Mouse (Mus musculus) spleen, postnatal 36 days (tissue): ENCODE data around the gene Gm44502.
A peak's percentile ranks its signal among the peaks of the same experiment; 100 is the strongest.

Experiments
- DNase-seq, 2 experiments: peaks; one replicate each; pipeline ENCODE4 v3.0.0; 2022; ENCODE audit warnings: low spot score in 2 of 2, mixed read lengths in 1 of 2

Gm44502 gene

DNA sequence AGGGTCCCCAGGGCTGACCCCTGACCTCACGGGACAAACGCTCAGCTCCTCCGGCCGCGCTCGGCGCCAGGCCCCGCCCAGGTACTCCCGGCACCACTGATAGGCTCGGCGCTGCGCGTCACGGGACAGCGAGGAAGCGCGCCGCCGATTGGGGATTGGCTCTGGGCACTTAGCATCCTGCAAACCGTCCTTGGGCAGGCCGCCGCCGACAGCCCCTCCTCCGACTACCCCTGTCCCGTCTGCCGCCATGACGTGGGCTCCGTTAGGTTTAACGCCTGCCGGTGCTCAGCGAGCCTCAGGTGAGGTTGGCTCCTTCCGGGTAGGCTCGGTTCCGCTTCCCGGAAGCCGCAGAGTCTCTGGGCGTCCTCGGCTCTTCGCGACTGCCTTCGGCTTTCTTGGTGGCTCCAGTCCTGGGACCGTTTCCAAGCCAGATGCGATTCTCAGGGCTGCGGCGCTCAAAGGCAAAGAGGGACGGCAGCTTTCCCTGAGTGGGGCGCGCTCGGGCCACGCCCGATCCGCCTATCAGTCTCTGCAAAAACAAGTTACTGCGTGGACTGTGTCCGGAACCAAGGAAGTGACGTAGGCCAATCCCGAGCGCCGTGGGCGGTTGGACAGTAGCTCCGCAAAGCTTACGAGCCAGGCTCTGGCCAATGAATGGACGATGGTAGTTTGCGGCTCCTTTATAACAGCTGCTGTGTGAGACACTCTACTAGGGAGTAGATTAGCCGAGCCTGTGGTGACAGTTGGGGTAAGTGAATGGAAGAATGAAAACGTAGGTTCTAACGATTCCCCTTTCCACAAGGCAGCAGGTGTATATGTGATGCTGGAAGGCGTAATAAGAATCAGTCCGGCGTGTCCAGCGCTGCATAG lies at the start of gene Gm44502, which contains the start of the genes C730034F03Rik and Chkb:
Gene Gm44502, minus strand, starts transcription at position 345 of the 870 bp plus-strand sequence.
Gene C730034F03Rik, plus strand, starts transcription at position 238 of the 870 bp plus-strand sequence.
Gene Chkb, minus strand, starts transcription at position 557 of the 870 bp plus-strand sequence.
- peak; percentile 91 to 93 for DNase-seq

DNA sequence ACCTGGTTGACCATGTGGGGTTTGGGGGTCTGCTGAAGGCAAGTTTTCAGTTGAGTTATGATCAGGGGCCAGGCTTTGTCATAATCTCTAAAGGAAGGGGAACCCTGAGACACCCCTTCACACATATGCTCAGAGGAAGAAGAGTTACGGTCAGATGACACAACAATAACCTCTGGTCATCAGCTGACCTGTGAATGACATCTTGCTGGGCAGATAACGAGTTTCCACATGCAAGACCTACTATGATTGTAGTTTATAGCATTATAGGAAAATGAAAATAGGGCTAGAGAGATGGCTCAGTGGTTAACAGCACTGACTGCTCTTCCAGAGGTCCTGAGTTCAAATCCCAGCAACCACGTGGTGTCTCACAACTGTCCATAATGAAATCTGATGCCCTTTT lies 49.1 kb upstream of the Gm44502 start:
- DNase-seq: no peak

DNA sequence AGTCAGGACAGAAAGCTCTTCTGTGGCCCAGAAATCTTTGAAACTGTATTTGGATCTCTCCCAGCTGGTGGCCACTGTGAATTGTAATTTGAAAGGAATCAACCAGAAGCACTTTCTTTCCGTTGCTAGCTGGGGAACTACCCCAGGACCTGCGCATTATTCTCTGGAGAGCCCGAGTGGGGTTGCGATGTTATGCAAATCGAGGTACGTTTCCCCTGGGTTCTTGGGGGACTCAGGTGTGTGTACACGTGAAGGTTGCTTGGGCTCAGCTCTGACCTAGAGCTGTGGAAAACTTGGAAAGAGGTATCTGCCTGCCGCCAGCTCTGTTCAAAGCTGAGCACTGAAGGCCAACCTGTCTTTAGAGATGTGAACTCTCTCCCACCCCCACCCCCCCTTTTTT lies 48.3 kb upstream of the Gm44502 start:
- no peak for DNase-seq

- DNase-seq: no peak
These were observed 47.6 kb upstream of the Gm44502 start, which contains the start of gene Arsa for GRCm38 (mm10) chr15:89477091-89477491. Gene Arsa, minus strand, starts transcription at chr15:89477425.

DNA sequence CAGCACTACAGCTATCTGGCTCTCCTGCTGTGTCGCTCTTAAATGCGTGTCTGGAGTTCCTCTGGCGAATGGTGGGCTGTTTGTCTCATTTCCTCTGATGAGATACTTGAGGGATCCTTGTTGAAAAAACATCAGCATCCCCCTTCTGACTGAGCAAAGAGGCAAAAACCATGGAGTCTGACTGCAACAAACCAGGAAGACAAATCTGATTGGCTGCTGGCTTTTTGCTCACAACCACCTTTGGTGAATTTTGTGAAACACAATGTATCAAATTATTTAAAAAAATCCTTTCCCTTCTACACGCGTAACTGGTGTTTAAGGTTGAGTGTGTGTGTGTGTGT lies 46.9 kb upstream of the Gm44502 start:
- no peak for DNase-seq

DNA sequence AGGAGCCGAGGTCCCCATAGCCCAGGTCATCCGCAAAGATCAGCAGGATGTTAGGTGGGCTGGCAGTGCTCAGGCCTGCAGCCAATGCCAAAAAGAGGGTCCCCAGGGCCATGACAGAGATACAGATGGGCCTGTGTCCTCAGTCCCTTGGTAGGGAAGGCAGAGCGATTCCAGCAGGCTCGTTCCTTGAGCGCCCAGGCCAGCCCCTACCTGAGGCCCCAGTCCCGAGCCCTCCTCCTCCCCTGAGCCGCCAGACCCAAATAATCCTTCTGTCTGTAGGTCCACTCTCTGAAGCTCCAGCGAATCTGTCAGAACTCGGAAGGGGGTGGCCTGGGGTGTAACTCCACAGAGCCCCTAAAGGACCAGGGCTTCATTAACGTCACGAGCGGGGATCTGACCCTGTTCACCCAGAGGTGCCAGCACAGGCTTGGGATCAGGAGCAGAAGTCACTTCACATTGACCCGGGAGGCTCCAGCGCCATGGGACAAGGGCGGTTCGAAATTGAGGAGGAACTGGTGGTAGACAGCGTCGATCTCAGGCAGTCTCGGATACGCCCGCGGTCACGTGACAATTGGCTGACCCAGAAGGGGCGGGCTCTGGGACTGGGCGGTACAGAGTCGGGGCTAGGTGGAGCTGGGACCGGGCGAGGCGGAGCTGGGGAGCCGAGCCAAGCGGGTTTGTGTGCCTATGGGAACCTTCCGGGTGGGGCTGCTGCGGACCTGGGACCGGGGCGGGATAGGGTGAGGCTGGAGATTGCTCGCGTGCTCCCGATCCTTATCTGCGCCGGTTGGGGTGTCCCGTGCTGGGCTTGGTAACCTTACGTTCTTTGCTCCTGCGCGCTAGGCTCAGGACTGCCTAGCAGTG lies 46.3 kb upstream of the Gm44502 start:
- peak; percentile 94 for DNase-seq

DNA sequence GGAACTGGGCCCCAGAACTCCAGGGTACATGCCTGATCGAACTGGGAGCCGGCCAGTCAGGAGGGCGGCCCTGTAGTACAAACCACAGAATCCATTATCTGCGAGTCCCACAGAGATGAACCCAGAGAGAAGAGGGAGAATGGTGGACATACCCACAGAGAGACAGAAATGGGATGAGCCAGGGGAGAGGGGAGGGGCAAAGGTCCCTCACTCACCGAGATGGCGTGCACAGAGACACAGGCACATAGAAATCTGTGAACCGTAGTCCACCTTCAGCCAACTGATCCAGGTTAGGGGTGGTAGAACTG lies 45.8 kb upstream of the Gm44502 start:
- no peak for DNase-seq

DNA sequence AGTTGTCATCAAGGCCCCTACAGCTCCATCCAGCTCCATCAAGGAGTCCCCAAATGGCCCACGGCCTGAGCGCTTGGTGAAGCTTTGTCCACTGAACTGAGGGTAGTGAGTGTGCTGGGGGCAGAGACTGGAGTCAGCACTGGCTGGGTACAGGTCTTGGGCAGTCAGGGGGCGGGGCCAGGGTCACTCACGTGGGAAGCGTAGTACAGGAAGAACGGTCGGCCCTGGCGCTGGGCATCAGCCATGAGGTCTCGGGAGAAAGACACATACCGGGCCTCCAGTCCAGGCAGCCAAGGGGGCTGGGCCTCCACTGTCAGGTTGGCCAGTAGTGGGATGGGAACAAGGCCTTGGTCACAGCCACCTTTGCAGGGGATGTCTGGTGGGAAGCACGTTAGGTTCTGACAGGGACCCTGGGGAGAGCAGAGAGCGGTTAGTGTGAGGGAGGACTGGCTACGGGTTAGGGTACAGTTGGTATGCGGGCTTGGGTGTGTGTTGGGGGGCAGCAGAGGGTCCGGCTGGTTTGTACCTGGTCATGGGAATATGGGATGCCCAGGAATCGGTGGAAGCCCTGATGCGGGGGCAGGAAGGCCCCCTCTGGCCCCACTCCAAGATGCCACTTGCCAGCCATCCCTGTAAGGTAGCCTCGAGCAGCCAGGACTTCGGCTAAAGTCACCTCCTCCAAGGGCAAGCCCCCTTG lies 45.2 kb upstream of the Gm44502 start:
- DNase-seq: no peak

DNA sequence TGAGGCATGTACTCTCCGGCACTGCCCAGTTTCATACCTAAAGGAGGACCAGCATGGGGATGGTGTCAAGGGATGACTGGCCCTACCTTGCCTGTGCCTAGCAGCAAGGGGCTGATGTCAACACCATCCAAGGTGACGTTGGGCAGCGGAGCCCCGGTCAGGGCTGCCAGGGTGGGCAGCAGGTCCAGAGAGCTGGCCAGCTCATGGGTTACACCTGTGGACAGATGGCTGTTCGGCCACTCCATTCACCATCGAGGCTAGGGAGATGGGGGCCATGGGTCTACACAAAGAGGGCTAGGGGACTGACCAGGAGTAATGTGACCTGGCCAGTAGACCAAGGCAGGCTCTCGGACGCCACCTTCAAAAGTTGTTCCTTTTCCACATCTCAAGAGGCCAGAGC lies 44.4 kb upstream of the Gm44502 start:
- no peak for DNase-seq

- no peak for DNase-seq
These were observed 43.9 kb upstream of the Gm44502 start for GRCm38 (mm10) chr15:89473370-89473769.

GRCm38 (mm10) chr15:89471476-89471875 lies 42.0 kb upstream of the Gm44502 start:
- DNase-seq: no peak

DNA sequence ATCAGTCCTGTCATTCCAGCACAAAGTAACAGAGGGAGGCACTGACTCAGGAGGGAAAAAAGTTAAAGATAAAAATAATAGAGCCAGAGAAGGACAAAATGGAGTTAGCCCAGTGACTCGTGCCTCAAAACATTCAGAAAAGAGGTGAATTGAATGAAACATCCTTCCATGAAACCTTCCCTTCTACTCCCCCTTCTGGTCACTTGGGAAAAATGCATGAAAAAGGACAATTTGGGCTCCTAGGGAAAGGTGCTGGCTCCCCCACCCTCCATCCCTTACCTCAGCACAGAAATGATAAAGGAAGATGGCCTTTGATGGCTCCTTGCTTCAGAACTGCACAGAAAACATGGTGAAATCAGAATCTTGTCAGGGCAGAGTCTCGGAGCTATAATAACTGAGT lies 39.1 kb upstream of the Gm44502 start:
- no peak for DNase-seq

- no peak for DNase-seq
These were observed 35.6 kb upstream of the Gm44502 start for GRCm38 (mm10) chr15:89465052-89465451.

- DNase-seq: no peak
These were observed 34.1 kb upstream of the Gm44502 start for GRCm38 (mm10) chr15:89463334-89464235.

- DNase-seq: no peak
These were observed 32.7 kb upstream of the Gm44502 start for GRCm38 (mm10) chr15:89462176-89462575.

GRCm38 (mm10) chr15:89461321-89461720 lies 31.8 kb upstream of the Gm44502 start:
- no peak for DNase-seq

DNA sequence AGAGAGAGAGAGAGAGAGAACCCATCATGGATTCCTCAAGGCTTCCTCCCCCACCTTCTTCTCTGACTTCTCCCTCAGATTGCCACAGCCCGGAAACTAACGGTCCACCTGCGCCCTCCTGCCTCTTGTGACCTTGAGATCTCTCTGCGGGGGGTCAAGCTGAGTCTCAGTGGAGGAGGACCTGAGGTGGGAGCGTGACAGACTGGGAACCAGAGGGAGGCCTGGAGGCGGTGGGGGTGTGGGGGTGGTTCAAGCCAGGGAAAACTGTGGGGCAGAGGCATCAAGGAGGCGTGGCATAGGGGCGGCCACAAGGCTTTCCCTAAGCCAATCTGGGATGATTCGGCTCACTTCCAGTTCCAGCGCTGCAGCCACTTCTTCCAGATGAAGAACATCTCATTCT lies 30.8 kb upstream of the Gm44502 start:
- DNase-seq: no peak

GRCm38 (mm10) chr15:89459821-89460220 lies 30.3 kb upstream of the Gm44502 start:
- no peak for DNase-seq

DNA sequence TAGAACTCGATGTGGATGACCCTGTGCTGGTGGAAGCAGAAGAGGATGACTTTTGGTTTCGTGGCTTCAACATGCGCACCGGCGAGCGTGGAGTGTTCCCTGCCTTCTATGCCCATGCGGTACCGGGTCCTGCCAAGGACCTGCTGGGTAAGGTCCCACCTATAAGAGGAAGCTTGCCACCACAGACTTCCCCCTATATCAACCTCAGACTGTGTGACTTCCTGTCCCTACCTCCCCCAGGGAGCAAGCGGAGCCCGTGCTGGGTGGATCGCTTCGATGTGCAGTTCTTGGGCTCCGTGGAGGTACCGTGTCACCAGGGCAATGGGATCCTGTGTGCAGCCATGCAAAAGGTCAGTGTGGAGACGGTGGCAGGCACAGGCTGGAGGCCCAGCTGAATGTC lies 29.4 kb upstream of the Gm44502 start:
- peak in 1 of 2 experiments; percentile 29 for DNase-seq

DNA sequence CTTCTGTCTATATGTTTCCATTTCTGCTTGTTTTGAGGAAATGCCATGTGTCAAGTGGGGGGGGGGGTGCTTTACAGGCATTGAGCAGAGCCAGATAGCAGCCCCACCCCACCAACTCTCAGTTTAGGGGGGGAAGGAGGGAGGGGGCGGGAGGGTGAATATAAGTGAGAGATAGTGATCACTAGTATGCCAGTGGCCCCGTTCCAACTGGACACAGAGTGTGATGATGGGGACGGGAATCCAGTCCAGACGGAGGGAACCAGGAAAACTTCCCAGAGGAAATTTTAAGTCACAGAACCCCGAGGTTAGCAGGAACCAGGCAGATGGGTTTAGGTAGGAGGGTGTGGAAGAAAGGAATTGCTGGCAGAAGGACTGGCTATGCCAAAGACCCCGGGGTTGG lies 26.1 kb upstream of the Gm44502 start:
- no peak for DNase-seq

DNA sequence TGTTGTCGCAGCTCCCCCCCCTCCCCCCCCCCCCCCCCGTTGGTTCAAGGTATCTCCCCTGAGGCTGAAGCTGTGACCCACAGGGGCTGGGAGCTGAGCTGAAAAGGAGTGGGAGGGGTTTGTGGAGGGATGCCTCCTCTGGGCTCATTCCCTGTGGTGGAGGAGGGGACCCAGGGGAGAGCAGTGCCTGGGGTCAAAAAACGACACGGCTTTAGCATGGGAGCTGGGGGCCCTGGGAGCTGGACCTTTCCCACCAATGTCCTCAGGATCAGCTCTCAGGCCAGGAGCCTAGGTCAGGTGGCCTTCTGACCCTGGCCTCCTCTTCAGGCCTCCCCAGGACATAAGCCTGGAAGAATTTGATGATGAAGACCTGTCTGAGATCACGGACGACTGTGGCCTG lies 25.4 kb upstream of the Gm44502 start:
- DNase-seq: no peak
